Mouse (Mus musculus) gastrocnemius, adult 18-20 months (tissue): Measurements from ENCODE around the gene Dhx16. TPM values are rescaled to one million over a fixed set of nuclear protein-coding genes. Genes with fewer than 3 reads are reported as not detected.
"Not testable (repeated sequence)": the region's sequence is repeated elsewhere in the genome, so short reads cannot be mapped to it uniquely, and the experiment has no call there.

Experiments used
- DNase-seq: peaks from one replicate; pipeline ENCODE4 v3.0.0; 2021; ENCODE audit warnings: low spot score
- long read RNA-seq, 2 experiments: library from polyadenylated mRNA; stranded (forward); transcript quantifications; one replicate each; pipeline ENCODE4 v2.0.0; 2021
- total RNA-seq, 2 experiments: library from RNA; stranded (reverse); gene quantifications; 2 replicates each; pipeline ENCODE4 v1.2.3; 2021

The Dhx16 gene
- 10 to 100 TPM; 11.7 to 14.1 TPM for total RNA-seq
- long read RNA-seq, experiment 1, transcript Dhx16-201 (20 exons, 3,351 nt): major isoform, 19 of 24 reads
- long read RNA-seq, experiment 1, partial matches to known transcripts: 2 of 24 reads
- long read RNA-seq, experiment 1, other reads (novel, unspliced or antisense): 3 of 24 reads
- long read RNA-seq, experiment 2, transcript Dhx16-201 (20 exons, 3,351 nt): major isoform, 21 of 28 reads
- long read RNA-seq, experiment 2, partial matches to known transcripts: 3 of 28 reads
- long read RNA-seq, experiment 2, other reads (novel, unspliced or antisense): 4 of 28 reads

- peak; percentile 96 for DNase-seq
Observed at GRCm38 (mm10) chr17:35879245-35880057, at the start of gene Dhx16. Gene Dhx16, plus strand, starts transcription at chr17:35879819.

GRCm38 (mm10) chr17:35832400-35833238, 47.0 kb upstream of the Dhx16 start:
- DNase-seq: no peak

- no peak for DNase-seq
Observed at GRCm38 (mm10) chr17:35833239-35833751, 46.3 kb upstream of the Dhx16 start.

- DNase-seq: no peak
Observed at GRCm38 (mm10) chr17:35833894-35834293, 45.7 kb upstream of the Dhx16 start.

- DNase-seq: no peak
Observed at GRCm38 (mm10) chr17:35834696-35835422, 44.8 kb upstream of the Dhx16 start.

- DNase-seq: no peak
Observed at GRCm38 (mm10) chr17:35835424-35836140, 44.0 kb upstream of the Dhx16 start.

- DNase-seq: peak; percentile 86
Observed at GRCm38 (mm10) chr17:35836178-35836965, 43.2 kb upstream of the Dhx16 start.

- peak; percentile 82 for DNase-seq
Observed at GRCm38 (mm10) chr17:35836991-35837422, 42.6 kb upstream of the Dhx16 start.

- peak; percentile 30 for DNase-seq
Observed at GRCm38 (mm10) chr17:35837487-35837886, 42.1 kb upstream of the Dhx16 start.

GRCm38 (mm10) chr17:35838122-35838544, 41.5 kb upstream of the Dhx16 start, which contains the start of gene Tubb5:
Gene Tubb5, minus strand, starts transcription at chr17:35838306.
- DNase-seq: peak; percentile 96

- no peak for DNase-seq
Observed at GRCm38 (mm10) chr17:35838570-35838969, 41.0 kb upstream of the Dhx16 start.

- DNase-seq: not testable (repeated sequence)
Observed at GRCm38 (mm10) chr17:35839002-35839401, 40.6 kb upstream of the Dhx16 start.

- DNase-seq: no peak
Observed at GRCm38 (mm10) chr17:35840561-35840960, 39.1 kb upstream of the Dhx16 start.

- peak; percentile 100 for DNase-seq
Observed at GRCm38 (mm10) chr17:35841076-35841950, 38.3 kb upstream of the Dhx16 start, which contains the start of gene Mdc1. Gene Mdc1, plus strand, starts transcription at chr17:35841515.

- DNase-seq: no peak
Observed at GRCm38 (mm10) chr17:35842006-35842405, 37.6 kb upstream of the Dhx16 start.

GRCm38 (mm10) chr17:35843514-35843913, 36.1 kb upstream of the Dhx16 start:
- DNase-seq: no peak

- no peak for DNase-seq
Observed at GRCm38 (mm10) chr17:35848112-35848511, 31.5 kb upstream of the Dhx16 start.

GRCm38 (mm10) chr17:35850974-35851373, 28.6 kb upstream of the Dhx16 start:
- DNase-seq: no peak
